Mouse (Mus musculus): ENCODE measurements at regions not wholly inside any gene's neighbourhood (a gene's known extent, or its start where the extent isn't known, plus 50 kb on each side); places are given as distances from the start of the nearest gene placed in this dataset.

DNA sequence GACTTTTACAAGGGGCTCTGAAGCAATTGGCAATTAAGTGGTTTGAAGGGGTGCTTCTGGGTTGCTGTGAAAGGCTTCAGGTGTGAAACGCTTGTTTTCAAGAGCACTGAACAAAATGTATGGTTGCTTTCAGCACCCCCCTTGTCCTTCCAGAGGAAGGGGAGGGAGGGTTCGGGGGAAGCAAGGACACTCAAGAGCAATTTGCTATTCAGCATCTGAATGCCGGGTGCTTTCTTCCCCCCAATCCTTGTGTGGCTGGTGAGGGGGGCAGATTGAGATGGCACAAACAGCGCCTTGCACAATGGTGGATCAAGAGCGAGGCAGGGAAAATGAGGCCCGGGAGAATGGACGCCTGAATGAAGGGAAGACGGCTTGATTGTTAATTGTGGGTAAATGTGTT, 539.3 kb downstream of the Nr2f2 start:
- ATAC-seq, result no peak
- DNase-seq, result no peak
- no peaks in the 10 kb centered on the region for H3K9me3 ChIP-seq (ENCODE audit: low read length)
- no peak overlapping the region for H3K4me2 ChIP-seq (ENCODE audit: low read depth, low read length)
- no peaks in the 10 kb centered on the region for H3K4me1 ChIP-seq (ENCODE audit: insufficient read depth)
- H3K36me3 ChIP-seq (replicated peaks; ENCODE audit: insufficient read depth, low read length), result no peaks in the 10 kb centered on the region
- no peaks in the 10 kb centered on the region for H3K27me3 ChIP-seq (ENCODE audit: insufficient read depth, low read length)
- 64% methylated on average over 8 of the region's 8 CpGs for WGBS (ENCODE audit: insufficient replicate concordance)
- no peak overlapping the region for H3K9ac ChIP-seq (replicated peaks)
- no peak overlapping the region for H3K4me3 ChIP-seq (ENCODE audit: low read depth, low read length)
- no peak overlapping the region for H3K27ac ChIP-seq (ENCODE audit: low read depth)
- TF ChIP-seq CTCF (IDR thresholded peaks at IDR 0.05; ENCODE audit: low read depth) (no peak), EP300 (IDR thresholded peaks at IDR 0.05; ENCODE audit: low read depth) (no peak)

GRCm38 (mm10) chr7:69820570-69820969, 546.0 kb downstream of the Nr2f2 start:
- DNase-seq, result no peak
- Histone ChIP-seq H3K36me3 (replicated peaks; ENCODE audit: insufficient read depth, low read length) (no peaks in the 10 kb centered on the region), H3K27me3 (ENCODE audit: insufficient read depth, low read length) (no peaks in the 10 kb centered on the region), H3K4me1 (ENCODE audit: insufficient read depth) (no peaks in the 10 kb centered on the region), H3K9me3 (ENCODE audit: low read length) (no peaks in the 10 kb centered on the region), H3K4me2 (ENCODE audit: low read depth, low read length) (no peak overlapping the region), H3K4me3 (ENCODE audit: low read depth, low read length) (no peak overlapping the region), H3K9ac (replicated peaks) (no peak overlapping the region), H3K27ac (ENCODE audit: low read depth) (no peak overlapping the region)
- WGBS (ENCODE audit: insufficient replicate concordance), result 76% methylated on average over 2 of the region's 2 CpGs
- TF ChIP-seq EP300 (IDR thresholded peaks at IDR 0.05; ENCODE audit: low read depth) (no peak), CTCF (IDR thresholded peaks at IDR 0.05; ENCODE audit: low read depth) (no peak)
- no peak for ATAC-seq

DNA sequence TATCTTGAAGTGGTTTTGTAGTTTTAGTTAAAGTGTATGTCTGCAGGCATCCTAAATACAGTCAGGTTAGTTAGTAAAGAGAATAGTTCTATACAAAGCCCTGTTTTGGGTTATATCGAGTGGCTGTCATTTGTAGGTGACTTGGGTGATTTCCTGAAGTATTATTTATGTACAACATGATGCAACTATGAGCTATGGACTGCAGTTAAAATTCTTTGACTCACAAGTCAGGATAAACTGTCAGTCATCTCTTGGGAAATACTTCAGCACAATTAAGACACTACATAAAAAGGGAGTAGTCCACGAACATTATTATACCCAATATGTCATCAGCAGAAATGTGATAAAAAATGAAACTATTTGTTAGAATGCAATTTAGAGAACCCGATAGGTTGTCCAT, 554.2 kb downstream of the Nr2f2 start:
- no peak overlapping the region for H3K4me2 ChIP-seq (ENCODE audit: low read depth, low read length)
- WGBS (ENCODE audit: insufficient replicate concordance), result 76% methylated on average over 3 of the region's 3 CpGs
- DNase-seq (no peak), ATAC-seq (no peak)
- H3K27ac ChIP-seq (ENCODE audit: low read depth), result no peak overlapping the region
- H3K9me3 ChIP-seq (ENCODE audit: low read length), result no peaks in the 10 kb centered on the region
- no peak overlapping the region for H3K9ac ChIP-seq (replicated peaks)
- no peak overlapping the region for H3K4me3 ChIP-seq (ENCODE audit: low read depth, low read length)
- TF ChIP-seq EP300 (IDR thresholded peaks at IDR 0.05; ENCODE audit: low read depth), result no peak
- TF ChIP-seq CTCF (IDR thresholded peaks at IDR 0.05; ENCODE audit: low read depth), result no peak
- no peaks in the 10 kb centered on the region for H3K4me1 ChIP-seq (ENCODE audit: insufficient read depth)
- no peaks in the 10 kb centered on the region for H3K36me3 ChIP-seq (replicated peaks; ENCODE audit: insufficient read depth, low read length)
- H3K27me3 ChIP-seq (ENCODE audit: insufficient read depth, low read length), result no peaks in the 10 kb centered on the region

DNA sequence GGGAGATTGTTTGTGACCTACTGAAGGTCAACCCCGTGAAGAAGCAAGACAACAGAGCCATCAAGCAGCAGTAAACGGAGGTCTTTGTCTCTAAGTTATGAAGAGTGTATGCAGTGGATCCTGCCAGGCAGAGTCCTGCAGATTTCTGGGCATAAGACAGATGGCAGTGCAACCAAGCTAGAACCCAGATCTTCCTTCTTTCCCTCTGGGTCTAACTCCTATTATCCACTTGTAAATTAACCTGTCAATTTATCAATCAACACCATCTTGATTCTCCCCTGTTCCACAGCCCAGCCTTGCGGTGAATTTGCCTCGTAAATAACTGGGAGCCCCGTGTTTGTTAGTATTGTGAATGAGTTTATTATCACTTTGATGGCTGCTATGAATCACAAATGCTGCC, 555.7 kb downstream of the Nr2f2 start:
- Histone ChIP-seq H3K27ac (ENCODE audit: low read depth) (no peak overlapping the region), H3K36me3 (replicated peaks; ENCODE audit: insufficient read depth, low read length) (no peaks in the 10 kb centered on the region), H3K4me2 (ENCODE audit: low read depth, low read length) (no peak overlapping the region), H3K9me3 (ENCODE audit: low read length) (no peaks in the 10 kb centered on the region), H3K4me3 (ENCODE audit: low read depth, low read length) (no peak overlapping the region), H3K4me1 (ENCODE audit: insufficient read depth) (no peaks in the 10 kb centered on the region), H3K9ac (replicated peaks) (no peak overlapping the region), H3K27me3 (ENCODE audit: insufficient read depth, low read length) (no peaks in the 10 kb centered on the region)
- 21% methylated on average over 5 of the region's 5 CpGs for WGBS (ENCODE audit: insufficient replicate concordance)
- TF ChIP-seq EP300 (IDR thresholded peaks at IDR 0.05; ENCODE audit: low read depth), result no peak
- TF ChIP-seq CTCF (IDR thresholded peaks at IDR 0.05; ENCODE audit: low read depth), result peak; percentile 27; the same call in 1 of the 2 replicates
- ATAC-seq, result no peak
- DNase-seq, result no peak

DNA sequence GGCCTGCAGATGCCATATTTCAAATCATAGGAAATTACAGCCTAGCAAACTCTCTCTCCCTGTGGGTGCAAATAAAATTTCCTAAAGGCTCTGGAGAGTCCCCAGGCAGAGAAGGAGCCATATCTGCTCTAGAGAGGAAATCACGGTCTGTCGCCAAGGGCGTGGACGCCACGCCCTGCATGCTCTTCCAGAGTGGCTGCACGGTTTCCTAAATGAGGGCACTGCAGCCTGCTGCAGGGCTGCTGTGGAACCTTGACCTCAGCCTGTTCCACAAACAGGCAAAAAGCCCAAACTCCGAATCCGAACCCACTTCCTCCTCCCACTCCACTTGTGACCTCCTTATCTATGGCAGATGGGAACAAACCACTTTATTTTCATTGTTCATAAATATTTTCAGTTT, 559.3 kb downstream of the Nr2f2 start:
- no peak overlapping the region for H3K4me3 ChIP-seq (ENCODE audit: low read depth, low read length)
- no peaks in the 10 kb centered on the region for H3K9me3 ChIP-seq (ENCODE audit: low read length)
- 43% methylated on average over 8 of the region's 8 CpGs for WGBS (ENCODE audit: insufficient replicate concordance)
- H3K36me3 ChIP-seq (replicated peaks; ENCODE audit: insufficient read depth, low read length), result no peaks in the 10 kb centered on the region
- DNase-seq, result peak; percentile 13
- ATAC-seq, result no peak
- no peak overlapping the region for H3K27ac ChIP-seq (ENCODE audit: low read depth)
- no peak overlapping the region for H3K9ac ChIP-seq (replicated peaks)
- H3K4me2 ChIP-seq (ENCODE audit: low read depth, low read length), result no peak overlapping the region
- no peaks in the 10 kb centered on the region for H3K4me1 ChIP-seq (ENCODE audit: insufficient read depth)
- TF ChIP-seq EP300 (IDR thresholded peaks at IDR 0.05; ENCODE audit: low read depth) (no peak), CTCF (IDR thresholded peaks at IDR 0.05; ENCODE audit: low read depth) (no peak)
- H3K27me3 ChIP-seq (ENCODE audit: insufficient read depth, low read length), result no peaks in the 10 kb centered on the region

DNA sequence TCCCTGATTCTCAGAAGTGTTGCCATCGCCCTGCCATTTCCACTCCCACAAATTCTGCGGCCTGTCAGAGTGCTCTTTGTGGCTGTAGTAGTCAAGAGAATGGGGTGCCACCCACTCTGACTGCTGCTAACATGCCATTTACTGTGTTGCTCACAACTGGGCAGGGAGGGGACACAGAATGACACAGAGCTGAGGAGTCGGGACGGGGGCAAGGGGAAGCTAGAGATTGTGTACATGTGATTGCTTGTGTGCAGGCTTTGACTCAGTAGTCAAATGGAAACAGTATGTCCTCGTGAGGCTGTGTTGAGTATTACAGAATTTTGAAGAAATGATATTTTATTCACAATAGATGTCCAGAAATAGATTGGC, 595.6 kb downstream of the Nr2f2 start:
- H3K4me1 ChIP-seq (ENCODE audit: insufficient read depth), result no peaks in the 10 kb centered on the region
- TF ChIP-seq CTCF (IDR thresholded peaks at IDR 0.05; ENCODE audit: low read depth) (no peak), EP300 (IDR thresholded peaks at IDR 0.05; ENCODE audit: low read depth) (no peak)
- no peak overlapping the region for H3K4me3 ChIP-seq (ENCODE audit: low read depth, low read length)
- DNase-seq (no peak), ATAC-seq (no peak)
- H3K9ac ChIP-seq (replicated peaks), result no peak overlapping the region
- WGBS (ENCODE audit: insufficient replicate concordance), result 73% methylated on average over 5 of the region's 5 CpGs
- H3K4me2 ChIP-seq (ENCODE audit: low read depth, low read length), result no peak overlapping the region
- H3K27me3 ChIP-seq (ENCODE audit: insufficient read depth, low read length), result no peaks in the 10 kb centered on the region
- no peaks in the 10 kb centered on the region for H3K9me3 ChIP-seq (ENCODE audit: low read length)
- no peak overlapping the region for H3K27ac ChIP-seq (ENCODE audit: low read depth)
- no peaks in the 10 kb centered on the region for H3K36me3 ChIP-seq (replicated peaks; ENCODE audit: insufficient read depth, low read length)

GRCm38 (mm10) chr7:69770313-69770979, 596.1 kb downstream of the Nr2f2 start:
- Histone ChIP-seq H3K9me3 (ENCODE audit: low read length) (no peaks in the 10 kb centered on the region), H3K36me3 (replicated peaks; ENCODE audit: insufficient read depth, low read length) (no peaks in the 10 kb centered on the region), H3K4me2 (ENCODE audit: low read depth, low read length) (no peak overlapping the region), H3K27me3 (ENCODE audit: insufficient read depth, low read length) (no peaks in the 10 kb centered on the region), H3K27ac (ENCODE audit: low read depth) (no peak overlapping the region), H3K9ac (replicated peaks) (no peak overlapping the region), H3K4me3 (ENCODE audit: low read depth, low read length) (no peak overlapping the region), H3K4me1 (ENCODE audit: insufficient read depth) (no peaks in the 10 kb centered on the region)
- no peak for TF ChIP-seq CTCF (IDR thresholded peaks at IDR 0.05; ENCODE audit: low read depth)
- TF ChIP-seq EP300 (IDR thresholded peaks at IDR 0.05; ENCODE audit: low read depth), result no peak
- ATAC-seq (no peak), DNase-seq (no peak)
- WGBS (ENCODE audit: insufficient replicate concordance), result 68% methylated on average over 22 of the region's 22 CpGs
